Mouse (Mus musculus) forebrain, embryonic 15.5 days (tissue): ENCODE data around the gene Nmd3. TPM values are rescaled to one million over a fixed set of nuclear protein-coding genes. Genes with fewer than 3 reads are reported as not detected.

Experiments
- ATAC-seq: fragments of 200-750 bp; cut with Nextera tagmentation; replicated peaks from 2 replicates; pipeline ENCODE4 v1.8.0; 2017; ENCODE audit warnings: mild to moderate bottlenecking, moderate TSS enrichment, moderate library complexity
- H3K27ac ChIP-seq: fragments of 300-500 bp; sonication (generic); replicated peaks from 2 replicates; pipeline ENCODE4 v1.5.1; 2015; ENCODE audit warnings: mild to moderate bottlenecking, inconsistent platforms
- H3K27me3 ChIP-seq: fragments of 300-500 bp; sonication (generic); 2 replicates; pipeline ENCODE4 v1.6.1; 2015; ENCODE audit warnings: inconsistent platforms
- H3K36me3 ChIP-seq: fragments of 300-500 bp; sonication (generic); 2 replicates; pipeline ENCODE4 v1.6.1; 2015; ENCODE audit warnings: mild to moderate bottlenecking, inconsistent platforms
- H3K4me1 ChIP-seq: fragments of 300-500 bp; sonication (generic); 2 replicates; pipeline ENCODE4 v1.6.1; 2015; ENCODE audit warnings: inconsistent platforms
- H3K4me2 ChIP-seq: fragments of 300-500 bp; sonication (generic); replicated peaks from 2 replicates; pipeline ENCODE4 v1.6.1; 2015; ENCODE audit warnings: mild to moderate bottlenecking, inconsistent platforms
- H3K4me3 ChIP-seq: fragments of 300-500 bp; sonication (generic); 2 replicates; pipeline ENCODE4 v1.5.1; 2015; ENCODE audit warnings: mild to moderate bottlenecking, inconsistent platforms
- H3K9ac ChIP-seq: fragments of 300-500 bp; sonication (generic); replicated peaks from 2 replicates; pipeline ENCODE4 v1.6.1; 2015; ENCODE audit warnings: mild to moderate bottlenecking, inconsistent platforms
- H3K9me3 ChIP-seq: fragments of 300-500 bp; sonication (generic); 2 replicates; pipeline ENCODE4 v1.6.1; 2016; ENCODE audit warnings: inconsistent platforms
- WGBS: fragments of 180-500 bp; shearing (Covaris S2); methylation state at CpG from one replicate; pipeline ENCODE4 v1.1.7; 2015; ENCODE audit warnings: mixed read lengths; 5-methylcytosine and 5-hydroxymethylcytosine counted together
- polyA plus RNA-seq: library from polyadenylated mRNA; unstranded; fragments of >200 nt; fragmentation: Nextera tagmentation; extraction: Ambion mirVana; gene quantifications from 2 replicates; pipeline ENCODE4 v1.2.1, GENCODE M21; 2015

Nmd3 gene
- 111 TPM in 2 replicates for polyA plus RNA-seq

DNA sequence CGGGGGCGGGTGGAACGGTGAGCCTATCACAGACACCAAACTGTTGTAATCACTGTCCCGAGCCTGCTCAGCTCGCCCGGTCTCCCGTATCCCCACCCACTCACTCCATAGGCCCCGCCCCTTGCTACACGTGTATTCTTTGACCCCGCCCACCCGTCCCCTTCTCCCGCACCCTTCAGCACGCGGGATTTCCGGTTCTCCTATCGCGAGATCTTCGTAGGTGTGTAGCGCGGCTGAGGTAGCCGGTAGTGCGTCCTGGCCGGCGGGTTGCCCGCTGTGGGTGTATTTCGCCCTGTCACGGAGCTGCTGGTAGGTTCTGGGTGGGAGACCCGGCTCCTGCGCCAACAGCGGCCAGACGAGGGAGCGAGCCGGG is at the start of gene Nmd3:
TSS of gene Nmd3 (plus strand) at position 172 of the 373 bp plus-strand sequence.
- 0 out of 2 replicates have a peak, but pooled peaks cover 1% of the 10 kb centered on the region for H3K36me3 ChIP-seq
- peak within 1 kb of the TSS; percentile 85 for H3K9ac ChIP-seq
- H3K27ac ChIP-seq = peak within 1 kb of the TSS; percentile 76
- under 1% methylated on average over 33 of the region's 33 CpGs for WGBS
- H3K9me3 ChIP-seq = no peaks in the 10 kb centered on the region
- H3K4me3 ChIP-seq = peak within 1 kb of the TSS; percentile 72
- peak; percentile 98 for ATAC-seq
- peaks cover 23% of the 10 kb centered on the region for H3K4me1 ChIP-seq
- 0 out of 2 replicates have a peak, but pooled peaks cover 3% of the 10 kb centered on the region for H3K27me3 ChIP-seq
- H3K4me2 ChIP-seq = peak within 1 kb of the TSS; percentile 86

DNA sequence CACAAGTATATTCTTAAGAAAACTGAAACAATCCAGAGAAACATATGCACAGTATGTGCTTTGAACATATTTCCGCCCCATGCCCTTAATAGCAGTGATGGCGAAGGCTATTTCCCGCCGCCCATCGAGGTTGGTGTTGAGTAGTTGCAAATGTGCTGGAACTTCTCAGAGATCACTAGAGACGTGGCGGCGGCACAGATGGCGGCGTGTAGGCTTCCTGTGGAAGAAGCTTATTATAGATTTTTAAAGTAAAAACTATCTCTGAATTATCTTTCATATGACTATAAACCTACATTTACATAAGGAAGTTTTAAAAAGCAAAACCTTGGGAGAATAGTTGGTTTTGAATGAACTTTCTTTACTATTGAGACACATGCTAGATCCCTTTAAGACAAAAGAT is 48.4 kb upstream of the Nmd3 start:
- no peaks in the 10 kb centered on the region for H3K9me3 ChIP-seq
- H3K4me3 ChIP-seq = no peak overlapping the region
- no peak overlapping the region for H3K4me2 ChIP-seq
- H3K36me3 ChIP-seq = no peaks in the 10 kb centered on the region
- H3K27ac ChIP-seq = no peak overlapping the region
- H3K9ac ChIP-seq = no peak overlapping the region
- no peaks in the 10 kb centered on the region for H3K27me3 ChIP-seq
- no peak for ATAC-seq
- WGBS = 97% methylated on average over 10 of the region's 10 CpGs
- no peaks in the 10 kb centered on the region for H3K4me1 ChIP-seq

DNA sequence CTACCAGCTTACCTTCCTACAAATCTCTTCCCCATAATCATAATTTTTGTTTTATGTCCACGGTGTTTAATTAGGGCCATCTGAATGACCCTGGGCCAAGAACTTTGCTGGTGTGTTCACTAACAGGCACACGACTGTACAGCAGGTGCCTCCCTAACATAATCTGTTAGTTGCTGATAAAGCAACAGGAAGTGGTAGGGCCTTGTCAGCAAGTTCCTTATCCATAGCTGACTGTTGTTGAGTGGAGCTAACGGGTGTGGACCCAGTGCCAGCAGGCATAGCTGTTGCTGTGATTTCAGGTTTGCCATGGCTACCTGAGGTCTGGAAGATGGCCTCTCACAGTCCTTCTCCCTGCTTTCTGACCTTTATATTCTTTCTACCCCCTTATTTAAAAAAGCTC is 47.6 kb upstream of the Nmd3 start:
- H3K4me2 ChIP-seq = no peak overlapping the region
- H3K4me3 ChIP-seq = no peak overlapping the region
- no peaks in the 10 kb centered on the region for H3K4me1 ChIP-seq
- no peaks in the 10 kb centered on the region for H3K9me3 ChIP-seq
- WGBS = 94% methylated on average over 3 of the region's 3 CpGs
- H3K27ac ChIP-seq = no peak overlapping the region
- ATAC-seq = no peak
- H3K36me3 ChIP-seq = no peaks in the 10 kb centered on the region
- H3K27me3 ChIP-seq = no peaks in the 10 kb centered on the region
- H3K9ac ChIP-seq = no peak overlapping the region

DNA sequence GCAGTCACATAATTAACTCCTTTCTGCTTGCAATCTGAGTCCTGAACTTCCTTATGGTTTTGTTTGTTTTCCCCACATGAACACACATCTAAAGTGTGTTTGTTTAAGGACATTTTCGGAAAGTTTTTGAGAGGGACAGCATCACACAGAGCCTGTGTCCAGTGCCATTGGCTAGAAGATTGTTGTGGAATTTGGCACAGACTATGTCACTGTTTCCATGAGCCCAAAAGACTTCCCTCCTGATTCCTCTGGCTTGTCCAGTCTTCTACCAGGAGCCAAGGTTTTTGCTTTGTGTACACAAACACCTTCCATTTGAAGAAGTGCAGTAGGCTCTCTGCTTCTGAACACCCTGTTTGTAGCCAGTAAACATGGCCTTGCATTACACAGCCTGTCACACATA is 32.0 kb upstream of the Nmd3 start:
- no peak overlapping the region for H3K9ac ChIP-seq

DNA sequence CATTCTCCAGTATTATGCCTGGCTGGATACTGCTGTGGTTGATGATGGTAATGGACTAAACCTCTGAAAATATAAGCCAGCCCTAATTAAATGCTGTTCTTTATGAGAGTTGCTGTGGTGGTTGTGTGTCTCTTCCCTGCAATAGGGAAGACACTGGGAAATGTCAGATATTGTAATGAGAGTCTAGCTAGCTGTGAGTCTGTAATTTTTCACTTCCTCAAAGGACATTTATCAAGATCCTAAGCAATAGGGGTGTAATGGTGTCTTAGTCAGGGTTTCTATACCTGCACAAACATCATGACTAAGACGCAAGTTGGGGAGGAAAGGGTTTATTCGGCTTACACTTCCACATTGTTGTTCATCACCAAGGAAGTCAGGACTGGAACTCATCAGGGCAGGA is 30.8 kb upstream of the Nmd3 start:
- Histone ChIP-seq H3K9ac (no peak overlapping the region), H3K9me3 (no peaks in the 10 kb centered on the region), H3K4me1 (no peaks in the 10 kb centered on the region), H3K4me2 (no peak overlapping the region), H3K27me3 (no peaks in the 10 kb centered on the region), H3K4me3 (no peak overlapping the region), H3K36me3 (no peaks in the 10 kb centered on the region), H3K27ac (no peak overlapping the region)
- no peak for ATAC-seq
- 94% methylated on average over 2 of the region's 2 CpGs for WGBS

More for the DNA sequence above, 32.0 kb upstream of the Nmd3 start:
- Histone ChIP-seq H3K36me3 (no peaks in the 10 kb centered on the region), H3K4me2 (no peak overlapping the region), H3K27me3 (no peaks in the 10 kb centered on the region), H3K27ac (no peak overlapping the region), H3K4me1 (no peaks in the 10 kb centered on the region), H3K4me3 (no peak overlapping the region), H3K9me3 (no peaks in the 10 kb centered on the region)
- 95% methylated on average over 1 of the region's 1 CpGs for WGBS
- ATAC-seq = no peak

DNA sequence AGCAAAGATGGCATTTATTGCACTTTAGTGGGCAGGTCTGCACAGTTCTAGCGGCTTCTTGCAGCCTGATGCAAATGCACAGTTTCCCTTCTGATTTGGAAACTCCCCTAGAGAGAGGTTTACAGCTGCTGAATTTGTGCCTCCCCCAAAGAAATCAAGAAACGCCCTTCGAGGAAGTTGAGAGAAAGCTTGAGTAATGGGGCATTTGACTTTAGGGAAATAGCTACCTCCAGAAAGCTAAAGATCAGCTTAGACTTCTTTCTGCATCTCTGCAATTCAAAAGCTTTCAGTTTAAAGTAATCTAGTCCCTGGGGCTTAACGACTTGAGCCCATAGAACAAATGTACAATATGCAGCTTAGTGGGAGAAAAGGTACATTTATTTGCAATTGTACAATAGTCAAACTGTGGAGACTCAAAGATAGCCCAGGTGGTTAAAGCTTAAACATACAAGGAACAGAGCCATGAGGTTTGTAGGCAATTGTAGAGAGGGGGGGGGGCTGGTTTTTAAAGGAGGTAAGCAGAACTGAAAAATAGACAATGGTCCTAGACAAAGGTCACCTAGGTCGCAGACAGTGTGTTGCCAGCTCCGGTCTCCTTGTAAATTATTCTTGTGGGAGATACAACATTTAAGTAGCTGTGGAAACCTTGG is 21.8 kb upstream of the Nmd3 start:
- Histone ChIP-seq H3K9me3 (no peaks in the 10 kb centered on the region), H3K27me3 (0 out of 2 replicates have a peak, but pooled peaks cover 4% of the 10 kb centered on the region), H3K36me3 (no peaks in the 10 kb centered on the region), H3K4me2 (no peak overlapping the region), H3K9ac (no peak overlapping the region), H3K27ac (no peak overlapping the region), H3K4me3 (no peak overlapping the region), H3K4me1 (no peaks in the 10 kb centered on the region)
- no peak for ATAC-seq
- WGBS = 47% methylated on average over 6 of the region's 6 CpGs

DNA sequence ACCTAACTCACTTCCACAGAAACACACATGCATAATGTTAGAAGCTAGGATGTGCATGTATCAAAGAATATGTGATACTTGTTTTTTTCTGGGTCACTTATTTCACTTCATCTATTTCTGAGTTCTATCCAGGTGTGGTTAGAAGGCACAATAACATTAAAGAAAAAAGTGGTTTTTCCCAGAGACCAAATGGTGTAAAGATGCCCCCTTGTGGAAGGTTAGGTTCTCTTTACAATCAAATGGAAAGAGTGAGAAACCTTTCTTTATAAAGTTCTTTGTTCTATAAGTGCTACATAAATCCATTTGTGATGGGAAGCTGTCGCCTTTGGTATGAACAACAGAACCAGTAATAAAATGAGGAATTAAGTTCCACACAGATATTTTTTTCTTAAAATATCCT is 19.9 kb upstream of the Nmd3 start:
- H3K36me3 ChIP-seq = no peaks in the 10 kb centered on the region
- no peak overlapping the region for H3K9ac ChIP-seq
- 0 out of 2 replicates have a peak, but pooled peaks cover 4% of the 10 kb centered on the region for H3K27me3 ChIP-seq
- no peak for ATAC-seq
- 53% methylated on average over 1 of the region's 1 CpGs for WGBS
- no peaks in the 10 kb centered on the region for H3K4me1 ChIP-seq
- no peak overlapping the region for H3K4me3 ChIP-seq
- no peak overlapping the region for H3K4me2 ChIP-seq
- H3K9me3 ChIP-seq = no peaks in the 10 kb centered on the region
- H3K27ac ChIP-seq = no peak overlapping the region

DNA sequence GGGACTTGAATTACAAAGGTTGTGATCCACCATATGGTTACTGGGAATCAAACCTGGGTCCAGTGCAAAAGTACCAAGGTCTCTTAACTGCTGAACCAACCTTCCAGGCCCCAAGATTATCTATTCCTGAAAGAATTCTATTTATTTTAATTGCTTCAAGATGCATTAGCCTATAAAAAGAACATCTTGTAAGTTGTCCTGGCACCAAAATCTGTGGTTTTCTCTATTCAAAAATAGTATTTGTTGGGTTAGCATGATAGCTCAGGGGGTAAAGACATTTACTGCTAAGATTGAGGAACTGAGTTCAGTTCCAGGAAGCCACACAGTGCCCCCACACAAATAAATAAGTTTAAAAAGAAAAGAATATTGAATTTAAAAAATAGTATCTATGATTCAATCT is 19.4 kb upstream of the Nmd3 start:
- ATAC-seq = no peak
- Histone ChIP-seq H3K4me2 (no peak overlapping the region), H3K9ac (no peak overlapping the region), H3K4me1 (no peaks in the 10 kb centered on the region), H3K9me3 (no peaks in the 10 kb centered on the region), H3K27me3 (0 out of 2 replicates have a peak, but pooled peaks cover 4% of the 10 kb centered on the region), H3K36me3 (no peaks in the 10 kb centered on the region), H3K27ac (no peak overlapping the region), H3K4me3 (no peak overlapping the region)

DNA sequence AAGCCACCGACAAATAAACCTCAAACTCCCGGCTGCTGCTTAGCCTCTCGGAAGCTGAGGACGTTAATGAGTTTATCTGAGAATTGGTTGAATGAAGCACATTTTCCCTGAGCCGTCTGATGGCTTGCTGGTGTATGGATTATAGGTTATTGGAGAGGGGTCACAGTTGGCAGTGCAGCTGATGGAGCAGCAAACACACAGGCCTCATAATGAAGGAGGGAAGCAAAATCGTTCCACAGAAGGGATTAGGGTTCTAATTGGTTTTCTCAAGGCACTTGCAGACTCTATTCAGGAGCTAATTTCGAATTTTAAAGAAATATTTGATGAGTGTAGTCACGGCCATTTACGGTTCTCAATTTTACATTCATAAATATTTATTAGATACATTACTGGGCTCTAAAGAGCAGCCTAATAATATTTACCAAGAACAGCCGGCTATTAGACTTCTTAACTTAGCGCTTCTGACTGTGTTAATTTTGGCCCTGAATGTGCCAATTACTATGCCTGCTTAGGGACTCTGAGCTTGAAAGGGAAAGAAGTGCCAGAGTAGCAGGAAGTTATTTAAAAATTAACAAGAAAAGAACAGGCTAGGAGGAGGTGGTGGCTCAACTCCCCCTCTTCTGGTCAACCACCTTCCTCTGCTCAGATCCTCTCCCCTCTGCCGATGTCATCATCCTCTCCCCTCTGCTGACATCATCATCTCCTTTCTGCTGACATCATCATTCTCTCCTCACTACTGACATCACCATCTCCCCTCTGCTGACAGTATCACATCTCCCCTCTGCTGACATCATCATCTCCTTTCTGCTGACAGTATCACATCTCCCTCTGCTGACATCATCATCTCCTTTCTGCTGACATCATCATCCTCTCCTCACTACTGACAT is 12.5 kb upstream of the Nmd3 start:
- WGBS = 6% methylated on average over 12 of the region's 12 CpGs
- ATAC-seq = peak; percentile 95

DNA sequence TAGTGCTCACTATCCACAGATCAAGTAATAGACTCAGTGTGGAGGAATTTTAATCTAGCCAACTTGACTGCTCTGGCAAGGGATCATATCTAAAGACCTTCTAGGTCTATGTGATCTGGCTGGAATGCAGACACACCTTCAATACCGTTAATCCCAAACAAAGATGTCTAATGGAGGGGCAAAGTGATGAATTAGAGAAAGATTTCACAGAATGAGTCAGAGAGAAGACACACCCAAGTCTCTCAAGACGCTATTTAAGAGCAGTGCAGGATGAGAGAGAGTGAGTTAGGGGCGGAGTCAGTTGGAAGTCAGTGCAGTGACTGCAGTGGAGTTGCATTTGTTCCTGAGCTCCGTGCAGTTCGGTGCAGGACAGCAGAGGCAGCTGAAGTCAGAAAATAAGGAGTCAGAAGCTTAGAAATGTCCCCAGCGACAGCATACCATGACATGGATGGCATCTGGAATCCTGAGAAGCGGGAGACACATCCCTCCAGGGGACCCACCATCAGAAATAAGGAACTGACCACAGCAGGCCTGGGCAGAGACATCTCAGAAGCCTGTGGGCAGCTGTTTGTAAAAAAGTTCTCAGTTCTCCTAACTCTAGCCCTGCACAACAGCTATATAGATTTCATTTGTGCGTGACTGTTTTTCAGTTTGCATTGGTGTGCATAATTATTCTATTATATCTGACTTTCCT is 9.7 kb upstream of the Nmd3 start:
- Histone ChIP-seq H3K27me3 (peaks cover 25% of the 10 kb centered on the region), H3K27ac (no peak overlapping the region), H3K36me3 (no peaks in the 10 kb centered on the region), H3K4me2 (no peak overlapping the region), H3K4me1 (peaks cover 17% of the 10 kb centered on the region), H3K9me3 (no peaks in the 10 kb centered on the region), H3K9ac (no peak overlapping the region), H3K4me3 (no peak overlapping the region)
- ATAC-seq = no peak
- 57% methylated on average over 8 of the region's 8 CpGs for WGBS

More for the DNA sequence above, 12.5 kb upstream of the Nmd3 start:
- Histone ChIP-seq H3K27me3 (peaks cover 20% of the 10 kb centered on the region), H3K27ac (no peak overlapping the region; the same call in 1 of the 2 replicates), H3K36me3 (no peaks in the 10 kb centered on the region), H3K9me3 (no peaks in the 10 kb centered on the region), H3K4me1 (peaks cover 17% of the 10 kb centered on the region), H3K4me3 (no peak overlapping the region), H3K9ac (no peak overlapping the region), H3K4me2 (0 out of 2 replicates have a peak overlapping the region, but pooled peaks have one; percentile 3)

DNA sequence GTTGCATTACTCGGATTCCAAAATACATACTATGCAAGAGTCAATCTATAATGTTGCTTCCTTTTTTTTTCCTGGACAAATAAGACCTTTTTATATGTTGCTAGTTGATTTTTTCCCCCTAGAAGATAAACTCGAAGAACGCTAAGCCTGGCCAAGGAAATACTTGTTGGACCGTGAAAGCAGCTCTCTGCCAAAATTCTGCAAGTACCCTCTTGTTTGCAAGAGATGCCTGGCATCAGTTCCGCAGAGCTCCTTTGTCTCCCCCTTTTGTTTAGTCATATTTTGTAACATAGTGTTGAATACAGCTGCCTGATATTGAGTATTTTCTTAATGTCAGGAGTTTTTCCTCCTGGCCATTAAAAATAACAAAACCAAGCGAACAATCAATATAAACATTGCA is 4.3 kb upstream of the Nmd3 start:
- peaks cover 15% of the 10 kb centered on the region; the same call in 1 of the 2 replicates for H3K27me3 ChIP-seq
- H3K4me3 ChIP-seq = no peak overlapping the region
- H3K9me3 ChIP-seq = no peaks in the 10 kb centered on the region
- H3K4me1 ChIP-seq = peaks cover 3% of the 10 kb centered on the region; the same call in 1 of the 2 replicates
- ATAC-seq = no peak
- H3K9ac ChIP-seq = no peak overlapping the region
- no peak overlapping the region for H3K4me2 ChIP-seq
- no peak overlapping the region for H3K27ac ChIP-seq
- 60% methylated on average over 6 of the region's 6 CpGs for WGBS
- no peaks in the 10 kb centered on the region for H3K36me3 ChIP-seq
